Mouse (Mus musculus) cerebellum, adult 18-20 months (tissue): ENCODE results near the gene Zfp526.

Experiments used
- DNase-seq, 2 experiments: peaks; one replicate each; pipeline ENCODE4 v3.0.0; 2021

Gene Zfp526

GRCm38 (mm10) chr7:25210482-25210881, 10.7 kb upstream of the Zfp526 start:
- DNase-seq, result no peak

DNA sequence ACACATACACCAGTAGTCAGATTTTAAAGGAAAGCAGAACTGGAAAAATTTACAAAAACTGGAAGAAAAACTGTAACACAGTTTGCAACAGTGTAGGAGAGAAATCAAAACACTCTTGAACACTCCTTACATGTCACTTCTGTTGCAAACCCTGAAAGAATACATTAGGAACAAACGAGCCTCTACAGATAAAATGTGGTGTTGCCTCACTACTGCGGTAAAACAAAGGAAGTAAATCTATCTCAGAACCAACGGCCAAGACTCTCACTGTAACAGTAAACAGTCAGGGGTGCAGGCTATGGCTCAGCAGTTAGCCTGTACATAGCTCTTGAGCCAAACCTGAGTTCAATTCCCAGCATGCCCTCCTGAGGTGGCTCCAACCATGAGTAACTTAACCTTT, 8.1 kb upstream of the Zfp526 start:
- DNase-seq, result no peak

DNA sequence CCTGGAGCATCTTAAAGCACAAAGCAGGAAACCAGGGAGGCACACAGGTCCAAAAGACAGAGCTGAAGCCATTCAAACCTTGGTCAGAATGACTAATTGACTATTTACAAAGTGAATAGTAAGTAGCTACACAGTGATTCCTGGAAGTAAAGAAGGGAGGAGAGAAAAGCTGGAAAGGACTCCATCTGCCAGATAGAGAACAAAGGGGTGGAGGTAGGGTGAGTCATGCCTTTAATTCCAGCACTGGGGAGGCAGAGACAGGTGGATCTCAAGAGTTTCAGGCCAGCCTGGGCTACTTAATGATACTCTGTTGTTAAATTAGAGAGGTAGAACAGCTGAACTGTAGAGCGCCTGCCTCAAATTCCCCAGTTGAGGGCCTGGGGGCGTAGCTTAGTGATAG, 7.1 kb upstream of the Zfp526 start:
- DNase-seq, result no peak

DNA sequence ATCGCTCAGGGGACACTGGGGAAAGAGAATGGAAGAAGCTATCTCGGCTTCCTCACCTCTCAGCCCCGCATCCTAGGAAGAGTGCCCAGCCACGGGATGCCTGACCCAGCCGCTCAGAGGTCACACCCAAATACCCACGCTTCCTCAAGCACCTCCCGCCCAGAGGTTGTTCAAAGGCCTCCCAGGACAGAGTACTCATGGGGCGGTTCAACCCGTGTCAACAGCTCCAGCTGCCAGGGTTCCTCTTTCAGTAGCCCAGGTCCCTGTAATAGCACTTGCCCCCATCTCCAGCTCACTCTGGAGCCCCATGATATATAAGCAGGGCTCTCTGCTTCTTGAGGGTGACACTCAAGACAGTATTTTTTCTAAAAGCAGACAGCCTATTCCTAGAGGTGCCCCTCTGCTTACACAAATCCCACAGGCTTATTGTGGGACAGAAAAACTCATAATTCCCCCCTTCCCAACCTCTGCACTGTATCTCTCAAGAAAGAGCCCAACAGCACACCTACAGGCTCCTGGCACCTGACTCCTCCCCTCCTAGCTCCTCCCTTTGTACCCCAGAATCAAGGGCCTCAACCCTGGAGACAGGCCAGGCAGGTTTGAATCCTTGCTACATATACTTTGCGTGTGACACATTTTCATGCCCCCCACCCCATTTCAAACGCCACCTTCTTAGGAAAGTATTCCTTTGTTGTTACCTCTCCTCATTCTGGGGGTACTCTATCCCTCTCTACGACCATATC, 3.4 kb upstream of the Zfp526 start:
- no peak for DNase-seq

DNA sequence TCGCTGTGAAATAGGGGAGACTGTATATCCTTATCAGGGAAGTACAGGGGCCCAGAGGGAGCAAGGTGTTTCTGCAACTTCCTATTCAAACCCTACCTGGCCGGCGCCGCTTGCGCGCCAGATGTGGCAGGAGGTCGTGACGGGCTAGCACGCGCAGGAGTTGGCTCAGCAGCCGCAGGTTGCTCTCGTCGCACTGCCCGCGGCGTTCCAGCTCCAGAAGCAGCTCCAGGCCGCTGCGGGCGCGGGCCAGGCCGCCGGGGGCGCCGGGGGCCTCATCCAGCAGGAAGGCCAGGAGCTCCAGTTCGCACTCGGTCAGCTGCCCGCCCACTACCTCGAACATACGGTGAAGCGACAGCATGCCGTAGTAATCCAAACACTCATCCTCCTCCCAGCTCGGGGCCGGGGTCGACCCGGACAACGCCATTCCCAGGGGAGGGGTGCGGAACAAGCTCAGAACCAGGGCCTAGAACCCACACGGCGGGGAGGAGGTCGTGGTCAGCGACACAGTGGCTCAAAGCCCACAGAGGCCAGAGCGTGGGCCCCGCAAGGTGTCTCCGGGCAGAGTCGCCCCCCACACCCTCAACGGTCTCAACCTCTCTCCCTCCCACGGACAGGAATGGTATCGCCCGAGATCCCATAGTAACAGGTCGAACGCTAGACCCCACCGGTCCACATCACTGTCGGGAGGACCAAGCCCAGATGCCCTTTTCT, 2.4 kb upstream of the Zfp526 start:
- DNase-seq, result peak; percentile 53 to 57

GRCm38 (mm10) chr7:25219416-25219750, 1.8 kb upstream of the Zfp526 start:
- DNase-seq, result no peak

DNA sequence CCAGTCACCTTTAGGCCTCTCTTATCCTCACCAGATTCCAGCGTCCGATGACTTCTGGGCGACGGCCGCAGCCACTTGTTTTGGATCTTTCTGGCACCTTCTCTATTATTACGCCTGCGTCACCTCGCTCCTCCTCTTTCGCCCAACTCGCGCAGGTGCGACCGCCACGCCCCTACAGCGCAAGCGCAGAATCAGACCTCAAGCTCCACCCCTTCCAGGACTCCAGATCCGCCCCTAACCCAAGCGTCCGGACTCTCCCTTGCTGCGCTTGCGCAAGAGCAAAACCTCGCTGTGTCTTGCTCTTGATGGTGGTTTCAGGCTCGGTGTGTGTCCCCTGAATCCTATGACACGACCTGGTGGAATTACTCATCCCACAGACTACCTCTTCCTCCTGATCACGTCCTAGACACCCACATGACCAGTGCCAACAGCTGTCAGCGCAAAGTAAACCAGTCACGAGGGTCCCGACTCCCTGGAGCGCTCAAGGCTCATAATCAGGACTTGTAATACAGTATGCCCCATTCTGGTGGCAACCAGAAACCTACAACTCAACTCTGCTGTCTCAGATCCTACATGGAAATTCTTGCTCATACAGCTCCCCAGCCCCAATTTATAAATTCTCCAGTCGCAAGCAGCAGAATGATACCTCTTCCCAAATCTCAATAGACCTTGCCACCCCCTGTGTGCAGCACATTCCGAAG, 1.3 kb upstream of the Zfp526 start:
- DNase-seq, result peak; percentile 96 to 98

- DNase-seq, result peak; percentile 37 to 44
Measured at GRCm38 (mm10) chr7:25220457-25221101, 646 bp upstream of the Zfp526 start, which contains the start of gene Dedd2. TSS of gene Dedd2 (minus strand) at chr7:25220615.

GRCm38 (mm10) chr7:25222275-25222967, 1.2 kb downstream of the Zfp526 start:
- DNase-seq, result no peak

- no peak for DNase-seq
Measured at GRCm38 (mm10) chr7:25227523-25228300, 6.5 kb downstream of the Zfp526 start.

DNA sequence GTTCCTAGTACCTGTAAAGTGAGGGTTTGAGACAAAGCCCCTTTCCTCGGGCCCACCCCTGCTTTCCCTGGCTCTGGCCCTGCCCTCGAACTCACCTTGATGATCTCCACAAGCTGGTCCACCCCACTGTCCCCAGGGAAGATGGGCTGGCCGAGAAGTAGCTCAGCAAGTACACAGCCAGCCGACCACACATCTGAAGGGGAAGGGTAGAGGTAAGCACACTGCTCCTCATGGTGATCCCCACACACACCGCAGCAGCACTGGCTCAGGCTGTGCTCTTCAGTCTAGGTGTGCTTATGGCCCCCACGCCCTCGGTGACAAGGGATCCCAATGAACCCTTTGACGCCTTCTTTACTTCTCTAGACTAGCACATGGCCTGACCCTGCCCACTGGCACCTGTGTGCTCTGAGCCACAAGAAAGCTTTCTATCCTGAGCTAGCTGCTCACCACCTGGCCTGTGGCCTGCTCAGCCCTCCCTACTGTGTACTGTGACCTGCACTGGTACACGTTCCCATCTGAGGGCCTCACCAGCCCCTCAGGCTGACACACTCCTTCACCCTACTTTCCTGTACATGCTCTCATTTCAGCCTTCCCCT, 9.6 kb downstream of the Zfp526 start:
- DNase-seq, result no peak

- no peak for DNase-seq
Measured at GRCm38 (mm10) chr7:25232101-25232648, 10.9 kb downstream of the Zfp526 start.

GRCm38 (mm10) chr7:25233061-25233460, 11.8 kb downstream of the Zfp526 start:
- DNase-seq, result no peak

DNA sequence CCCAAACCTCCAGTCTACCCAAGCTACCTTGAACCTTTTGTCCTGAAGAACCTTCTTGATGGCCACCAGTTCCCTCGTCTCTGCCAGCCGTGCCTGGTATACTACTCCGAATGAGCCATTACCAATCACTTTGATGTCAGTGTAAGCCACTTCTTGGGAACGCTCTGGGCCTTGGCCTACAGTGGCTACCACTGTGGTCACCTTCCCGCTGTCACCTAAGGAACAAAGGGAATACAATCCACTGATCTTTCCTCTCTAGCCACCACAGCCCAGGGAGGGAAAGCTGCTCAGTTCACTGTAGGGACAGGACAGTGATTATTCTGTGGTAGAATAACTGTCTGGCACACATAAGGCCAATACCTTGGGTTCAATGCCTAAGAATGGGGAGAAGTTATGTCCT, 14.3 kb downstream of the Zfp526 start:
- DNase-seq, result peak in 1 of 2 experiments; percentile 4

- DNase-seq, result peak; percentile 98 to 100
Measured at GRCm38 (mm10) chr7:25237249-25238014, 16.2 kb downstream of the Zfp526 start, which contains the start of gene Gsk3a. TSS of gene Gsk3a (minus strand) at chr7:25237851.

- DNase-seq, result peak; percentile 94 to 98
Measured at GRCm38 (mm10) chr7:25238015-25238706, 16.9 kb downstream of the Zfp526 start.

- peak; percentile 84 to 93 for DNase-seq
Measured at GRCm38 (mm10) chr7:25238829-25239623, 17.8 kb downstream of the Zfp526 start.

DNA sequence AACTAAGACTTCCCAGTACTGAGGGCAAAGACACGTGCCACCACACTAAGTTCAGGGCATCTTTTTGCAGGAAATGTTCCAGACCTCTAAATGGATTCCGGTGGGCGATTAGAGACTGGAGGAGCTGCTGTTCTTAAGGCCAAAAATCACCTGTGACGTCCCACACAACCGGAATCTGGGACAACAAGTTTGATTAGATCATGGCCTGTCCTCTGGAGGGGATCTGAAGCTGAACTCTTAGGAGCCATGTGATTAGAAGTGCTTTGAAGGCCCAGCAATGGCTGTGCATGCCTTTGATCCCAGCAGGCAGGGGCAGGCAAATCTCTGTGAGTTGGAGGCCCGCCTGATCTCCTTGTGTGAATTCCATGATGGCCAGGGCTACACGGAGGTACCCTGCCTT, 19.4 kb downstream of the Zfp526 start:
- no peak for DNase-seq

DNA sequence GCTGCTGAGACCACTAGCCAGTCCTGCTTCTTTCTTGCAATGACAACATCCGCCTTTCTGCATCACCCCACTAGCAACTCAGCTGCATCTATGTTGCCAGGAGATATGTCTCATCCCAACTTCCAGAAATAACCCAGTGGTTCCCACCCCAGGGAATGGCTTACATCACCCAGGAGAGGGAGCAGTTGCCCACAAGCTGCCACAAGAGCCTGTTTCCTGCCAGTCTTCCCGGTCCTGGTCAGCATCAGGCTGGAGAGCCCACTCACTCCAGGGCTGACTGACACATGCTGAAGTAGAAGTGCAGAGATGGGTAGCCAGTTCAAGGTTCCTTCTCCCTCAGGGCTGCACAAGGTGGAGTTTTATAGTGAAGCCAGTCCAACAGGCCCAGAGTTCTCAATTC, 19.8 kb downstream of the Zfp526 start:
- peak; percentile 53 to 54 for DNase-seq
